Mouse (Mus musculus): ENCODE results near the gene Sec31b.

Gene Sec31b

GRCm38 (mm10) chr19:44530018-44530417 lies 15.6 kb downstream of the Sec31b start:
- DNase-seq (ENCODE audit: low spot score), result no peak

- DNase-seq (ENCODE audit: low spot score), result no peak
Measured at GRCm38 (mm10) chr19:44525551-44526205, 20.0 kb downstream of the Sec31b start.

- DNase-seq (ENCODE audit: low spot score), result peak; percentile 60
Measured at GRCm38 (mm10) chr19:44519152-44519551, 26.5 kb downstream of the Sec31b start.

GRCm38 (mm10) chr19:44517996-44518768 lies 27.5 kb downstream of the Sec31b start:
- DNase-seq (ENCODE audit: low spot score), result no peak

GRCm38 (mm10) chr19:44515769-44516168 lies 29.9 kb downstream of the Sec31b start:
- no peak for DNase-seq (ENCODE audit: low spot score)

- DNase-seq (ENCODE audit: low spot score), result no peak
Measured at GRCm38 (mm10) chr19:44514521-44515451, 30.9 kb downstream of the Sec31b start.

GRCm38 (mm10) chr19:44513921-44514482 lies 31.7 kb downstream of the Sec31b start:
- DNase-seq (ENCODE audit: low spot score), result no peak

GRCm38 (mm10) chr19:44513054-44513833 lies 32.4 kb downstream of the Sec31b start:
- DNase-seq (ENCODE audit: low spot score), result no peak

- DNase-seq (ENCODE audit: low spot score), result no peak
Measured at GRCm38 (mm10) chr19:44512601-44513000, 33.1 kb downstream of the Sec31b start.

- DNase-seq (ENCODE audit: low spot score), result no peak
Measured at GRCm38 (mm10) chr19:44511451-44512231, 34.0 kb downstream of the Sec31b start.

- DNase-seq (ENCODE audit: low spot score), result no peak
Measured at GRCm38 (mm10) chr19:44510534-44511175, 35.0 kb downstream of the Sec31b start.

GRCm38 (mm10) chr19:44502741-44503140 lies 42.9 kb downstream of the Sec31b start:
- DNase-seq (ENCODE audit: low spot score), result no peak

GRCm38 (mm10) chr19:44501925-44502324 lies 43.7 kb downstream of the Sec31b start:
- no peak for DNase-seq (ENCODE audit: low spot score)

GRCm38 (mm10) chr19:44500240-44500639 lies 45.4 kb downstream of the Sec31b start:
- no peak for DNase-seq (ENCODE audit: low spot score)

GRCm38 (mm10) chr19:44498936-44499335 lies 46.7 kb downstream of the Sec31b start:
- DNase-seq (ENCODE audit: low spot score), result no peak

GRCm38 (mm10) chr19:44496941-44497340 lies 48.7 kb downstream of the Sec31b start:
- DNase-seq (ENCODE audit: low spot score), result no peak

- DNase-seq (ENCODE audit: low spot score), result no peak
Measured at GRCm38 (mm10) chr19:44496511-44496910, 49.2 kb downstream of the Sec31b start.

GRCm38 (mm10) chr19:44493128-44493527 lies 52.5 kb downstream of the Sec31b start, which contains the start of gene Wnt8b:
Gene Wnt8b (plus strand): TSS chr19:44493472.
- DNase-seq (ENCODE audit: low spot score), result no peak

GRCm38 (mm10) chr19:44487266-44487665 lies 58.4 kb downstream of the Sec31b start:
- DNase-seq (ENCODE audit: low spot score), result peak; percentile 67

GRCm38 (mm10) chr19:44476541-44476940 lies 69.1 kb downstream of the Sec31b start:
- DNase-seq (ENCODE audit: low spot score), result no peak

Measured in testis, postnatal 14 days (tissue).